Mouse (Mus musculus): ENCODE data around the gene Gm49337.

Gene Gm49337

GRCm38 (mm10) chr4:116342119-116342518 lies 168.9 kb downstream of the Gm49337 start:
- peak; percentile 44 for DNase-seq (ENCODE audit: low spot score)
